Mouse (Mus musculus): Measurements from ENCODE around the gene Gjb4. TPM values are rescaled to one million over a fixed set of nuclear protein-coding genes. Genes with fewer than 3 reads are reported as not detected.

Gene Gjb4
- polyA plus RNA-seq, 1 experiment from 2014 or later, result not detected

GRCm38 (mm10) chr4:127368379-127368973, 14.6 kb upstream of the Gjb4 start:
- peak; percentile 41; the same call in 1 of the 2 replicates for ATAC-seq (ENCODE audit: low FRiP score)
- H3K4me3 ChIP-seq (replicated peaks), result no peak overlapping the region
- H3K27me3 ChIP-seq, result peaks cover 3% of the 10 kb centered on the region; the same call in 1 of the 2 replicates
- H3K9ac ChIP-seq, result no peak overlapping the region
- peaks cover 12% of the 10 kb centered on the region for H3K4me1 ChIP-seq
- H3K9me3 ChIP-seq, result no peaks in the 10 kb centered on the region
- 37% methylated on average over 13 of the region's 13 CpGs for WGBS
- no peaks in the 10 kb centered on the region for H3K36me3 ChIP-seq (replicated peaks)
- no peak overlapping the region for H3K27ac ChIP-seq
- H3K4me2 ChIP-seq, result no peak overlapping the region

DNA sequence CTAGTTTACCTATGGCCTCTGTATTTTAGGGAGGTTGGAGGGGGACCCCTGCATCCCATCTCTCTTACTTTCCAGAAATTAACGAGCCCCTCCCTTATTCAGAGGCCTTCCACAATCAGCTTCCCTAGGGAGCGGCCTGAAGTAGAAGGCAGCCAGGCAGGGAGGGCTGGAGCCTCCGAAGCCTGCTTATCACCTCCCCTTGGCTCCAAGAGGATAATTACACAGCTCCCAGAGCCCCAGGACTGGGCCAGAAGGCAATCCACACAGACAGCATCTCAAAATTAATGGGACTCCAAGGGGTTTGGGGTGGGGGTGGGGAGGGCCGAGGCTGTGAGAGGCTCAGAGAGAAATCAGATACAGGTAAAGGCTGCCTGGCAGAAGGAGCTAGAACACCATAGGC, 12.0 kb upstream of the Gjb4 start:
- Histone ChIP-seq H3K36me3 (replicated peaks) (no peaks in the 10 kb centered on the region), H3K9ac (no peak overlapping the region), H3K9me3 (no peaks in the 10 kb centered on the region), H3K27ac (no peak overlapping the region), H3K27me3 (peaks cover 3% of the 10 kb centered on the region; the same call in 1 of the 2 replicates), H3K4me1 (peaks cover 12% of the 10 kb centered on the region), H3K4me2 (no peak overlapping the region), H3K4me3 (replicated peaks) (no peak overlapping the region)
- 17% methylated on average over 4 of the region's 4 CpGs for WGBS
- no peak for ATAC-seq (ENCODE audit: low FRiP score)

DNA sequence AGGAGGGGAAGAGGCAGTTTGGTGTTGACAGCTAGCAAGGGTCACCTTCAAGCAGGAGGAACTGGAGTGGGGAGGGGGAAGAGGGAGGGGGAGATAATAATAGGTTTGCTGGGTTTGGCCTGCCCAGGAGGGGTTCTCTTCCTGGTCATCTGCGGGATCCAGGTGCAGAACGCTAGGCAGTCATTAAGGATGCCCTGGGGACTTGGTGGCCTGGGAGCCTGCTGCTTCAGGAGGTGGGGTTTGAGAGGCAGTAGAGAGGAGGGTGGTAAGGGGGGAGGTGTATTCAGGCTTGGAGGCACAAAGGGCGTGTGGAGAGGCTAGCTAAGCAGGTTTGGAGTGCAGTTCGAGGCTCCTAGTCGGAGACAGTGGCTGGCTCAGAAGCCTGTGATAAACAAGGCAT, 11.6 kb upstream of the Gjb4 start:
- Histone ChIP-seq H3K9me3 (no peaks in the 10 kb centered on the region), H3K9ac (no peak overlapping the region), H3K4me3 (replicated peaks) (no peak overlapping the region), H3K36me3 (replicated peaks) (no peaks in the 10 kb centered on the region), H3K4me1 (peaks cover 12% of the 10 kb centered on the region), H3K27me3 (peaks cover 3% of the 10 kb centered on the region; the same call in 1 of the 2 replicates), H3K4me2 (no peak overlapping the region), H3K27ac (no peak overlapping the region)
- ATAC-seq (ENCODE audit: low FRiP score), result 0 out of 2 replicates have a peak, but pooled peaks have one; percentile 33
- 31% methylated on average over 5 of the region's 5 CpGs for WGBS

DNA sequence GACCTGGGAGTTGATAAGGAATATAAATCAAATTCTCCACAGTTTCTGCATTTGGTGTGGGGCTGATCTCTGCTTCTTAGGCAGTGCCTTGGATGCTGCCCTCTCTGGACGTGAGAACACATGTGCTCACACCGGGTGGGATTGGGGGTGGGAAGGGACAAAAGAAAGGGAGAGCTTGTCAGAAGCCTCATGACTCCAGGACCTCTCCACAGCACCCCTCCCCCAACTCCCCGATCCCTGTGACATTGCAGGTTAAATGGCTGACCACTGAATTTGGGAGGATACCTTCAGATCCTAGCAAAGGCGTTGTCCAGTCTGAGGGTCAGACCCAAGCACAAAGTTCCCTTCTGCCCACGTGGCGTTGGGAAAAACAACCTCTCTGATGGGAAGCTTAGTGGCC, 10.6 kb upstream of the Gjb4 start:
- Histone ChIP-seq H3K9me3 (no peaks in the 10 kb centered on the region), H3K4me1 (peaks cover 12% of the 10 kb centered on the region), H3K36me3 (replicated peaks) (no peaks in the 10 kb centered on the region), H3K27ac (no peak overlapping the region), H3K4me3 (replicated peaks) (no peak overlapping the region), H3K9ac (no peak overlapping the region), H3K4me2 (no peak overlapping the region), H3K27me3 (peaks cover 3% of the 10 kb centered on the region; the same call in 1 of the 2 replicates)
- 60% methylated on average over 6 of the region's 6 CpGs for WGBS
- no peak for ATAC-seq (ENCODE audit: low FRiP score)

DNA sequence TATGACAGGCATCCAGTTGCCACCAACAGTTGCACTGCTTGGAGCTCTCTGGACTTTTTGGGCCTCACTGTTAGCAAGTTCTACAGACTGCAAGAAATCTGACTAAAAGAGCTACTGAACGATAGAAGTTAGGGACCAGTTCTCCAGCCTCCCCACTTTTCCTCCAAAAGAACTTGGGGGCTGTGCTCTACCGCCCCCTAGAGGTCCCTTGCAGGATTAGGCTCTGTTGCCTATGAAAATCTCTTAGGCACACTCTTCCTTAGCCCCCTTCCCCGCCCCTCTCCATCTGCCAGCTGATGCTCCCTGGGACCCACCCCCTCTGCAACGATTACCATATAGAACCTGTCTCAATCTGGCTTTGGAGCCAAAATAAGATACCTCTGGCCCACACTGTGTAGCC, 9.4 kb upstream of the Gjb4 start:
- Histone ChIP-seq H3K4me1 (peaks cover 12% of the 10 kb centered on the region), H3K9me3 (no peaks in the 10 kb centered on the region), H3K27me3 (peaks cover 4% of the 10 kb centered on the region; the same call in 1 of the 2 replicates), H3K27ac (no peak overlapping the region), H3K4me2 (no peak overlapping the region), H3K4me3 (replicated peaks) (no peak overlapping the region), H3K9ac (no peak overlapping the region), H3K36me3 (replicated peaks) (no peaks in the 10 kb centered on the region)
- ATAC-seq (ENCODE audit: low FRiP score), result no peak
- WGBS, result 71% methylated on average over 4 of the region's 4 CpGs

- peaks cover 9% of the 10 kb centered on the region for H3K4me1 ChIP-seq
- H3K27ac ChIP-seq, result no peak overlapping the region
- H3K4me3 ChIP-seq (replicated peaks), result no peak overlapping the region
- WGBS, result 89% methylated on average over 3 of the region's 3 CpGs
- no peaks in the 10 kb centered on the region for H3K36me3 ChIP-seq (replicated peaks)
- no peak for ATAC-seq (ENCODE audit: low FRiP score)
- no peak overlapping the region for H3K9ac ChIP-seq
- H3K4me2 ChIP-seq, result no peak overlapping the region
- peaks cover 7% of the 10 kb centered on the region; the same call in 1 of the 2 replicates for H3K27me3 ChIP-seq
- H3K9me3 ChIP-seq, result no peaks in the 10 kb centered on the region
Observed at GRCm38 (mm10) chr4:127362520-127362919, 8.6 kb upstream of the Gjb4 start.

DNA sequence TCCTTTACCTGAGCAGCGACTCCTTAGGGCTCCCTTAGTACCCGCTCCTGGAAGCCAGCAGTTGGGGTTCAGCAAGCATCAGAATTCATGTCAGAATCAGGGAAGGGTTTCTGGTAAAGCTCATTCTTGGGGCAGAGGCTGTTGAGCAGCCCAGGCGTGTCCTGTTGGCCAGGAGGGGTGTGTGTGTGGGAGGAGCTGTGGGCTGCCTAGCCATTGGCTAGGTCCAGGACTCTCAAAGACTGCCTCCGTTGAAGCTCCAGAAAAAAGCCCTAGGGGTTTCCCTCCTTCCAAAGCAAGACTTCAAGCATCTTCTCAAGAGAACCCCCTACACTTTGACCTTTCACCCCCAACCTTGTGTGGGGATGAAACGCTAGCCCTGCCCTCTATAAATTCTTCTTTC, 4.1 kb upstream of the Gjb4 start, which contains the start of gene Gjb5:
Gene Gjb5, minus strand, starts transcription at position 164 of the 400 bp plus-strand sequence.
- no peak for ATAC-seq (ENCODE audit: low FRiP score)
- 33% methylated on average over 5 of the region's 5 CpGs for WGBS
- H3K36me3 ChIP-seq (replicated peaks), result no peaks in the 10 kb centered on the region
- no peak within 1 kb of the TSS for H3K9ac ChIP-seq
- H3K9me3 ChIP-seq, result no peaks in the 10 kb centered on the region
- peaks cover 19% of the 10 kb centered on the region; the same call in 1 of the 2 replicates for H3K27me3 ChIP-seq
- H3K27ac ChIP-seq, result no peak within 1 kb of the TSS
- no peak within 1 kb of the TSS for H3K4me3 ChIP-seq (replicated peaks)
- H3K4me1 ChIP-seq, result peaks cover 12% of the 10 kb centered on the region
- H3K4me2 ChIP-seq, result no peak within 1 kb of the TSS

DNA sequence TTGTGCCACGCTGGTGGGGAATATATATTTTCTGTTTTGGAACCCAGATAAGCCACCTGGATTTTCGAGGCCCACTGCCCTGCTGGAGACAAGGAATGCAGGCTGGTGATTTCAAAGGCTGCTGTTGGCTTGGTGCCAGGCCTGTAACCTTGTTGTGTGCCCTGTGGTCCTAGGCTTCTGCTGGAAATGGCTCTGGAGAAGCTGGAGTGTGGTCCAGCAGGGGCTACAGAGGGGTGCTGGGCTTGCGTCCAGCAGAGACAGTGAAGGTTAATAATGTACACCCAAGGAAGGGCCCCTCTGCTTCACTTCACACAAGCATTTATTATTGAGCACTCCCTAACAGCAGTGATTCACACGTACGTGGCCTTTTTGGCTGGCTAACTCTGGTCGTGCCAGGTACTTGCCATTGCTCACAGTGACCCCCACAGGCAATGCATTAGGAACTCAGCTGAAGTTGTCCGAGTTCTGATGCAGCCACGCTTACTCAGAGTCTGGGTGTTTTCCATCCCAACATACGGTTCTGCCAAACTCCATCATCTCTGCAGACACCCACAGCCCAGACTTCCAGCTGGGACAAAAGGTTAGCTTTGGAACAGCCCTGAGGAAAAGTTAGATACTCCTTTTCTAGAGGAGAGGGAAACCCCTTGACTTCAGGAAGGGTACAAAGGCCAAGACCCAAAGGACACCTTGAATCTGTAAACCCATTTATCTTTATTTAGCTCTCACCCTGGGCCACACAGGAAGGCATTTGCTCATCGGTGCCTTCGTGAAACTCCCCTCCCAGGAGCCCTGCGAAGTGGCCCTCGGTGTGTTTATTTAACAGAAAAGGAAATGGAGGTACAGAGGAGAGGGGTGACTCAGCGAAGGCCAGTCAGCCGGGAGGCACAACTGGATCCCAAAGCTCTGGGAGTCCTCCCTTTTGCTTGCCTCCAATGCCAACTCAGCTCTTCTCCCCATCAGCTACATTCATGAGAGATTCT, 915 bp upstream of the Gjb4 start:
- Histone ChIP-seq H3K9me3 (no peaks in the 10 kb centered on the region), H3K9ac (no peak overlapping the region), H3K27me3 (peaks cover 19% of the 10 kb centered on the region; the same call in 1 of the 2 replicates), H3K4me3 (replicated peaks) (no peak overlapping the region), H3K4me1 (peaks cover 12% of the 10 kb centered on the region), H3K36me3 (replicated peaks) (no peaks in the 10 kb centered on the region), H3K4me2 (no peak overlapping the region), H3K27ac (no peak overlapping the region)
- ATAC-seq (ENCODE audit: low FRiP score), result no peak
- WGBS, result 77% methylated on average over 15 of the region's 15 CpGs

GRCm38 (mm10) chr4:127352594-127352993, 1.3 kb downstream of the Gjb4 start:
- Histone ChIP-seq H3K4me1 (peaks cover 12% of the 10 kb centered on the region), H3K27me3 (peaks cover 12% of the 10 kb centered on the region; the same call in 1 of the 2 replicates), H3K9ac (no peak overlapping the region), H3K27ac (no peak overlapping the region), H3K4me3 (replicated peaks) (no peak overlapping the region), H3K9me3 (no peaks in the 10 kb centered on the region), H3K4me2 (no peak overlapping the region), H3K36me3 (replicated peaks) (no peaks in the 10 kb centered on the region)
- no peak for ATAC-seq (ENCODE audit: low FRiP score)
- 29% methylated on average over 1 of the region's 1 CpGs for WGBS

- Histone ChIP-seq H3K9me3 (no peaks in the 10 kb centered on the region), H3K4me2 (no peak overlapping the region), H3K9ac (no peak overlapping the region), H3K36me3 (replicated peaks) (no peaks in the 10 kb centered on the region), H3K27ac (no peak overlapping the region), H3K4me1 (peaks cover 10% of the 10 kb centered on the region), H3K27me3 (0 out of 2 replicates have a peak, but pooled peaks cover 4% of the 10 kb centered on the region), H3K4me3 (replicated peaks) (no peak overlapping the region)
- no peak for ATAC-seq (ENCODE audit: low FRiP score)
- WGBS, result 70% methylated on average over 4 of the region's 4 CpGs
Observed at GRCm38 (mm10) chr4:127349560-127350300, 4.2 kb downstream of the Gjb4 start.

DNA sequence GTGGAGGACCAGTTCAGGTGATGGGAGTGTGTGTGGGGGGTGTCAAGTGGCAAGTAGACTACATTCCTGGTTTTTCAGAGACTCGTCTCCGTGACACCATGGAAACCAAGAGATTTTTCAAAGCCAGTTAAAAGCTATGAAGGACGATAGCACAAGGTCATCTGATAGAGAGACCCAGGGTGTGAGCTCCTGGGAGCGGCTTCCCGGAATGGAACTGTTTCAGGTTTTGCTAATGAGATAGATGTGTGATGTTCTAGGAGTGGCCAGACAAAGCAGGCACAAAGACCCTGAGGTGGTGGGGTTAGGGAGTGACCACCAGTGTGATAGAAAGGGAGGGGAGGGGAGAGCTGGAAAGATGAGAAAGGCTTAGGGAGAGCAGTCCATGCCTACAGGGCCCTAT, 8.9 kb downstream of the Gjb4 start:
- no peaks in the 10 kb centered on the region for H3K4me1 ChIP-seq
- WGBS, result 89% methylated on average over 5 of the region's 5 CpGs
- H3K27ac ChIP-seq, result no peak overlapping the region
- H3K9me3 ChIP-seq, result no peaks in the 10 kb centered on the region
- H3K4me3 ChIP-seq (replicated peaks), result no peak overlapping the region
- no peak overlapping the region for H3K9ac ChIP-seq
- ATAC-seq (ENCODE audit: low FRiP score), result no peak
- no peaks in the 10 kb centered on the region for H3K27me3 ChIP-seq
- H3K4me2 ChIP-seq, result no peak overlapping the region
- no peaks in the 10 kb centered on the region for H3K36me3 ChIP-seq (replicated peaks)

- no peak for ATAC-seq (ENCODE audit: low FRiP score)
- Histone ChIP-seq H3K36me3 (replicated peaks) (no peaks in the 10 kb centered on the region), H3K4me3 (replicated peaks) (no peak overlapping the region), H3K27ac (no peak overlapping the region), H3K9ac (no peak overlapping the region), H3K4me2 (no peak overlapping the region), H3K27me3 (no peaks in the 10 kb centered on the region), H3K9me3 (no peaks in the 10 kb centered on the region), H3K4me1 (no peaks in the 10 kb centered on the region)
- WGBS, result 69% methylated on average over 6 of the region's 6 CpGs
Observed at GRCm38 (mm10) chr4:127341372-127341771, 12.5 kb downstream of the Gjb4 start.

Data from forebrain, embryonic 12.5 days (tissue).